Mouse (Mus musculus) MEL (cell line): ENCODE results near the gene Hmga1. TPM values are rescaled to one million over a fixed set of nuclear protein-coding genes. Genes with fewer than 3 reads are reported as not detected.

Experiments used
- DNase-seq: peaks from one replicate; pipeline ENCODE4 v3.0.0; 2011; ENCODE audit warnings: low read depth, low spot score
- H3K27ac ChIP-seq: 2 replicates; pipeline ENCODE4 v1.5.1; 2012; ENCODE audit warnings: low read depth, mild to moderate bottlenecking, control low read depth, low read length, moderate library complexity; ENCODE audit not compliant: control insufficient read depth
- H3K27me3 ChIP-seq, 2 experiments: fragments of 150-350 bp in 1 of 2; sonication (generic) in 1 of 2; 2 replicates each; pipeline ENCODE4 v1.6.1; 2012; ENCODE audit warnings: low read length in 2 of 2, mild to moderate bottlenecking in 2 of 2, improper control_type of control experiment in 1 of 2, moderate library complexity in 1 of 2; ENCODE audit not compliant: insufficient read depth in 2 of 2, control insufficient read depth in 1 of 2
- H3K36me3 ChIP-seq, 2 experiments: 2 replicates each; pipeline ENCODE4 v1.6.1; 2012 to 2014; ENCODE audit warnings: low read length in 2 of 2, improper control_type of control experiment in 1 of 2, inconsistent platforms in 1 of 2, mild to moderate bottlenecking in 1 of 2; ENCODE audit not compliant: insufficient read depth in 2 of 2, control insufficient read depth in 1 of 2
- H3K4me1 ChIP-seq, 2 experiments: fragments of 150-350 bp in 1 of 2; sonication (generic) in 1 of 2; 2 replicates each; pipeline ENCODE4 v1.6.1; 2012; ENCODE audit warnings: low read length in 2 of 2, improper control_type of control experiment in 1 of 2, mild to moderate bottlenecking in 1 of 2; ENCODE audit not compliant: insufficient read depth in 2 of 2, control insufficient read depth in 1 of 2
- H3K4me3 ChIP-seq, 2 experiments: fragments of 150-350 bp in 1 of 2; sonication (generic) in 1 of 2; 2 replicates each; pipeline ENCODE4 v1.5.1; 2012; ENCODE audit warnings: low read depth in 2 of 2, low read length in 2 of 2, mild to moderate bottlenecking in 2 of 2, moderate library complexity in 2 of 2, control low read depth in 1 of 2, improper control_type of control experiment in 1 of 2; ENCODE audit not compliant: control insufficient read depth in 1 of 2, insufficient read depth in 1 of 2
- H3K79me2 ChIP-seq: 2 replicates; pipeline ENCODE4 v1.6.1; 2012; ENCODE audit warnings: mild to moderate bottlenecking, low read length, moderate library complexity; ENCODE audit not compliant: control insufficient read depth, poor library complexity, insufficient read depth
- H3K9ac ChIP-seq: 2 replicates; pipeline ENCODE4 v1.6.1; 2012; ENCODE audit warnings: low read depth, mild to moderate bottlenecking, control low read depth, low read length, moderate library complexity; ENCODE audit not compliant: control insufficient read depth, poor library complexity, severe bottlenecking
- H3K9me3 ChIP-seq: fragments of 150-350 bp; sonication (generic); replicated peaks from 2 replicates; pipeline ENCODE4 v1.6.1; 2012; ENCODE audit warnings: mild to moderate bottlenecking, low read length, improper control_type of control experiment, moderate library complexity; ENCODE audit not compliant: insufficient read depth
- BHLHE40 ChIP-seq: IDR thresholded peaks from 2 replicates; pipeline ENCODE4 v1.6.1; 2012; ENCODE audit warnings: low read depth, mild to moderate bottlenecking, inconsistent platforms, low read length, improper control_type of control experiment, borderline replicate concordance
- CHD1 ChIP-seq: IDR thresholded peaks from 2 replicates; pipeline ENCODE4 v1.6.1; 2012; ENCODE audit warnings: low read depth, mild to moderate bottlenecking, inconsistent platforms, low read length, improper control_type of control experiment
- CTCF ChIP-seq, 3 experiments: IDR thresholded peaks in 2 of 3; conservative IDR thresholded peaks in 1 of 3; 2 replicates each; pipeline ENCODE4 v1.5.1; 2011 to 2012; ENCODE audit warnings: low read length in 3 of 3, low read depth in 2 of 3, mild to moderate bottlenecking in 2 of 3, improper control_type of control experiment in 1 of 3, inconsistent platforms in 1 of 3, mixed read lengths in 1 of 3, moderate library complexity in 1 of 3; ENCODE audit not compliant: control insufficient read depth in 1 of 3, insufficient read depth in 1 of 3, poor library complexity in 1 of 3, severe bottlenecking in 1 of 3
- E2F4 ChIP-seq: IDR thresholded peaks from 2 replicates; pipeline ENCODE4 v1.6.1; 2011; ENCODE audit warnings: low read depth, low read length, improper control_type of control experiment, borderline replicate concordance
- EP300 ChIP-seq, 2 experiments: IDR thresholded peaks; 2 replicates each; pipeline ENCODE4 v1.6.1; 2011; ENCODE audit warnings: improper control_type of control experiment in 2 of 2, low read length in 2 of 2, low read depth in 1 of 2, mild to moderate bottlenecking in 1 of 2
- ETS1 ChIP-seq: IDR thresholded peaks from 2 replicates; pipeline ENCODE4 v1.6.1; 2012; ENCODE audit warnings: low read depth, mild to moderate bottlenecking, inconsistent platforms, low read length, improper control_type of control experiment, moderate library complexity
- GABPA ChIP-seq: IDR thresholded peaks from 2 replicates; pipeline ENCODE4 v1.6.1; 2012; ENCODE audit warnings: low read depth, mild to moderate bottlenecking, inconsistent platforms, low read length, improper control_type of control experiment, moderate library complexity
- GATA1 ChIP-seq: IDR thresholded peaks from 2 replicates; pipeline ENCODE4 v1.6.1; 2011; ENCODE audit warnings: low read depth, low read length, improper control_type of control experiment
- HCFC1 ChIP-seq: IDR thresholded peaks from 2 replicates; pipeline ENCODE4 v1.6.1; 2012; ENCODE audit warnings: low read depth, mild to moderate bottlenecking, inconsistent platforms, low read length, improper control_type of control experiment, moderate library complexity
- JUND ChIP-seq: IDR thresholded peaks from 2 replicates; pipeline ENCODE4 v1.6.1; 2011; ENCODE audit warnings: low read depth, mild to moderate bottlenecking, improper control_type of control experiment, low read length
- KAT2A ChIP-seq: conservative IDR thresholded peaks from 2 replicates; pipeline ENCODE4 v1.6.1; 2012; ENCODE audit warnings: low read depth, low read length, improper control_type of control experiment, inconsistent platforms
- MAFK ChIP-seq: IDR thresholded peaks from 2 replicates; pipeline ENCODE4 v1.6.1; 2011; ENCODE audit warnings: low read depth, mild to moderate bottlenecking, low read length, improper control_type of control experiment, borderline replicate concordance
- MAX ChIP-seq: IDR thresholded peaks from 2 replicates; pipeline ENCODE4 v1.6.1; 2011; ENCODE audit warnings: low read length, improper control_type of control experiment
- MAZ ChIP-seq: IDR thresholded peaks from 2 replicates; pipeline ENCODE4 v1.6.1; 2012; ENCODE audit warnings: low read depth, mild to moderate bottlenecking, inconsistent platforms, low read length, improper control_type of control experiment
- MEF2A ChIP-seq: IDR thresholded peaks from 2 replicates; pipeline ENCODE4 v1.6.1; 2014; ENCODE audit warnings: low read depth, mild to moderate bottlenecking, inconsistent platforms, low read length, improper control_type of control experiment; ENCODE audit not compliant: poor library complexity, insufficient replicate concordance, severe bottlenecking; ENCODE audit errors: extremely low read depth
- MXI1 ChIP-seq: IDR thresholded peaks from 2 replicates; pipeline ENCODE4 v1.6.1; 2011; ENCODE audit warnings: mild to moderate bottlenecking, low read depth, low read length, improper control_type of control experiment
- MYB ChIP-seq: IDR thresholded peaks from 2 replicates; pipeline ENCODE4 v1.6.1; 2011; ENCODE audit warnings: mild to moderate bottlenecking, low read depth, low read length, improper control_type of control experiment
- MYC ChIP-seq: IDR thresholded peaks from 2 replicates; pipeline ENCODE4 v1.6.1; 2011; ENCODE audit warnings: low read depth, mild to moderate bottlenecking, low read length, improper control_type of control experiment, moderate library complexity
- NELFE ChIP-seq: IDR thresholded peaks from 2 replicates; pipeline ENCODE4 v1.6.1; 2011; ENCODE audit warnings: low read depth, low read length, improper control_type of control experiment
- POLR2A ChIP-seq, 2 experiments: IDR thresholded peaks; 2 replicates each; pipeline ENCODE4 v1.6.1; 2011 to 2012; ENCODE audit warnings: low read length in 2 of 2, mild to moderate bottlenecking in 2 of 2, control low read depth in 1 of 2, improper control_type of control experiment in 1 of 2, low read depth in 1 of 2, moderate library complexity in 1 of 2; ENCODE audit not compliant: control insufficient read depth in 1 of 2, insufficient read depth in 1 of 2, poor library complexity in 1 of 2
- POLR2AphosphoS2 ChIP-seq: IDR thresholded peaks from 2 replicates; pipeline ENCODE4 v1.6.1; 2011; ENCODE audit warnings: low read length, improper control_type of control experiment
- POLR2AphosphoS5 ChIP-seq: IDR thresholded peaks from 2 replicates; pipeline ENCODE4 v1.6.1; 2012; ENCODE audit warnings: low read depth, borderline replicate concordance, mild to moderate bottlenecking, inconsistent platforms, low read length, moderate library complexity, mixed read lengths
- RAD21 ChIP-seq: IDR thresholded peaks from 2 replicates; pipeline ENCODE4 v1.6.1; 2011; ENCODE audit warnings: mild to moderate bottlenecking, low read depth, low read length, improper control_type of control experiment
- RCOR1 ChIP-seq: IDR thresholded peaks from 2 replicates; pipeline ENCODE4 v1.6.1; 2012; ENCODE audit warnings: low read depth, mild to moderate bottlenecking, inconsistent platforms, low read length, improper control_type of control experiment
- SIN3A ChIP-seq: IDR thresholded peaks from 2 replicates; pipeline ENCODE4 v1.6.1; 2012; ENCODE audit warnings: low read length, improper control_type of control experiment, inconsistent platforms
- SMC3 ChIP-seq: IDR thresholded peaks from 2 replicates; pipeline ENCODE4 v1.6.1; 2011; ENCODE audit warnings: low read depth, low read length, improper control_type of control experiment
- TAL1 ChIP-seq: IDR thresholded peaks from 2 replicates; pipeline ENCODE4 v1.6.1; 2012; ENCODE audit warnings: mild to moderate bottlenecking, inconsistent platforms, low read length, moderate library complexity, mixed read lengths
- TBP ChIP-seq: IDR thresholded peaks from 2 replicates; pipeline ENCODE4 v1.8.0; 2011; ENCODE audit warnings: low read depth, low read length, improper control_type of control experiment
- TCF12 ChIP-seq: IDR thresholded peaks from 2 replicates; pipeline ENCODE4 v1.6.1; 2014; ENCODE audit warnings: low read depth, mild to moderate bottlenecking, inconsistent platforms, low read length, improper control_type of control experiment, moderate library complexity
- UBTF ChIP-seq: IDR thresholded peaks from 2 replicates; pipeline ENCODE4 v1.6.1; 2012; ENCODE audit warnings: low read depth, mild to moderate bottlenecking, inconsistent platforms, low read length, improper control_type of control experiment, moderate library complexity, borderline replicate concordance; ENCODE audit not compliant: insufficient read depth
- USF1 ChIP-seq: IDR thresholded peaks from 2 replicates; pipeline ENCODE4 v1.6.1; 2014; ENCODE audit warnings: low read depth, mild to moderate bottlenecking, inconsistent platforms, low read length, improper control_type of control experiment, moderate library complexity
- USF2 ChIP-seq, 2 experiments: IDR thresholded peaks; 2 replicates each; pipeline ENCODE4 v1.6.1; 2011 to 2012; ENCODE audit warnings: improper control_type of control experiment in 2 of 2, low read length in 2 of 2, borderline replicate concordance in 1 of 2, inconsistent platforms in 1 of 2, low read depth in 1 of 2, mild to moderate bottlenecking in 1 of 2; ENCODE audit not compliant: insufficient read depth in 1 of 2
- ZC3H11A ChIP-seq: IDR thresholded peaks from 2 replicates; pipeline ENCODE4 v1.6.1; 2012; ENCODE audit warnings: low read depth, mild to moderate bottlenecking, inconsistent platforms, low read length, improper control_type of control experiment
- ZMIZ1 ChIP-seq: IDR thresholded peaks from 2 replicates; pipeline ENCODE4 v1.6.1; 2012; ENCODE audit warnings: low read depth, mild to moderate bottlenecking, inconsistent platforms, low read length, improper control_type of control experiment, moderate library complexity
- ZNF384 ChIP-seq: IDR thresholded peaks from 2 replicates; pipeline ENCODE4 v1.6.1; 2012; ENCODE audit warnings: low read depth, mild to moderate bottlenecking, inconsistent platforms, low read length, improper control_type of control experiment
- polyA plus RNA-seq, 2 experiments: library from polyadenylated mRNA; stranded (reverse) in 1 of 2; unstranded in 1 of 2; fragments of >175 nt in 1 of 2; fragments of >200 nt in 1 of 2; gene quantifications; 2 replicates each; pipeline versions ENCODE4 v1.2.1 to v1.2.4; 2012; ENCODE audit warnings: low replicate concordance in 2 of 2, low read depth in 1 of 2; ENCODE audit not compliant: insufficient read length in 2 of 2, insufficient read depth in 1 of 2, missing spikeins in 1 of 2
- total RNA-seq: library from RNA; depleted of rRNA; stranded (reverse); fragments of 300-350 nt; gene quantifications from 2 replicates; pipeline ENCODE4 v1.2.3, GENCODE M21; 2012; rRNA removed

The Hmga1 gene
- total RNA-seq (96.0 and 106 TPM in 2 replicates), polyA plus RNA-seq (100 to 1,000 TPM in 1 of 2 experiments, not detected in 1; 112 TPM)

GRCm38 (mm10) chr17:27556315-27557011 lies at the start of gene Hmga1:
Gene Hmga1, plus strand, starts transcription at chr17:27556497.
- peaks cover 53% of the 10 kb centered on the region for H3K79me2 ChIP-seq
- peak within 1 kb of the TSS; percentile 61 to 95 for H3K4me3 ChIP-seq
- peaks cover 3 to 16% of the 10 kb centered on the region in 2 experiments for H3K36me3 ChIP-seq
- peak; percentile 95 for DNase-seq
- peaks cover 0 to 26% of the 10 kb centered on the region in 2 experiments for H3K4me1 ChIP-seq
- peak within 1 kb of the TSS; percentile 95 for H3K27ac ChIP-seq
- no peaks in the 10 kb centered on the region for H3K27me3 ChIP-seq
- H3K9me3 ChIP-seq, result no peaks in the 10 kb centered on the region
- peak within 1 kb of the TSS; percentile 99 for H3K9ac ChIP-seq
- no peak for TF ChIP-seq ZNF384
- no peak for TF ChIP-seq UBTF
- TF ChIP-seq EP300 (IDR thresholded peaks at IDR 0.05; ENCODE audit: low read depth in 1 of 2, low read length in 2 of 2), result no peak; a peak in 1 of 4 replicates
- no peak for TF ChIP-seq POLR2AphosphoS5
- no peak for TF ChIP-seq USF1
- TF ChIP-seq ETS1, result peak; percentile 59; the same call in 1 of the 2 replicates
- no peak for TF ChIP-seq MYB
- no peak for TF ChIP-seq JUND
- TF ChIP-seq POLR2AphosphoS2, result peak; percentile 99
- TF ChIP-seq NELFE, result peak; percentile 100
- TF ChIP-seq TAL1, result no peak
- peak in 1 of 3 experiments; percentile 7; a peak in 1 of 6 replicates for TF ChIP-seq CTCF (IDR thresholded peaks at IDR 0.05 in 2 of 3, conservative IDR thresholded peaks at IDR 0.05 in 1 of 3; ENCODE audit: control insufficient read depth in 1 of 3, insufficient read depth in 1 of 3, low read depth in 2 of 3, low read length in 3 of 3, poor library complexity in 1 of 3, severe bottlenecking in 1 of 3)
- no peak for TF ChIP-seq USF2 (IDR thresholded peaks at IDR 0.05; ENCODE audit: borderline replicate concordance in 1 of 2, insufficient read depth in 1 of 2, low read depth in 1 of 2, low read length in 2 of 2)
- TF ChIP-seq TCF12, result peak; percentile 60
- peak; percentile 75; the same call in 1 of the 2 replicates for TF ChIP-seq MAZ
- peak; percentile 99 to 100 for TF ChIP-seq POLR2A (IDR thresholded peaks at IDR 0.05; ENCODE audit: control insufficient read depth in 1 of 2, insufficient read depth in 1 of 2, low read depth in 1 of 2, low read length in 2 of 2, poor library complexity in 1 of 2)
- TF ChIP-seq RAD21, result no peak
- TF ChIP-seq GATA1, result no peak
- no peak; the same call in 1 of the 2 replicates for TF ChIP-seq KAT2A
- TF ChIP-seq CHD1, result peak; percentile 77; the same call in 1 of the 2 replicates
- no peak; the same call in 1 of the 2 replicates for TF ChIP-seq BHLHE40
- TF ChIP-seq SIN3A, result peak; percentile 61
- no peak for TF ChIP-seq GABPA
- TF ChIP-seq ZMIZ1, result peak; percentile 100
- peak; percentile 96 for TF ChIP-seq TBP
- TF ChIP-seq MAX, result no peak
- TF ChIP-seq MYC, result no peak
- TF ChIP-seq ZC3H11A, result no peak
- no peak; the same call in 1 of the 2 replicates for TF ChIP-seq HCFC1
- no peak for TF ChIP-seq SMC3
- TF ChIP-seq E2F4, result no peak
- TF ChIP-seq MEF2A, result 0 out of 2 replicates have a peak, but pooled peaks have one; percentile 46
- no peak; the same call in none of the 2 replicates for TF ChIP-seq MXI1
- no peak for TF ChIP-seq MAFK
- no peak for TF ChIP-seq RCOR1
